Mouse (Mus musculus) spleen, postnatal 14 days (tissue): ENCODE data around the gene Mertk.
"Not testable (repeated sequence)": the region's sequence is repeated elsewhere in the genome, so short reads cannot be mapped to it uniquely, and the experiment has no call there.

Source experiments
- DNase-seq, 2 experiments: peaks; one replicate each; pipeline ENCODE4 v3.0.0; 2021 to 2022; ENCODE audit warnings: low spot score in 2 of 2

The Mertk gene

GRCm38 (mm10) chr2:128698693-128699181 lies at the start of gene Mertk:
Gene Mertk, plus strand, starts transcription at chr2:128698956.
- DNase-seq = peak in 1 of 2 experiments; percentile 9

GRCm38 (mm10) chr2:128680661-128681060 lies 18.1 kb upstream of the Mertk start:
- no peak for DNase-seq

GRCm38 (mm10) chr2:128686921-128687557 lies 11.7 kb upstream of the Mertk start, which contains the start of gene Anapc1:
Gene Anapc1, minus strand, starts transcription at chr2:128687391.
- peak; percentile 74 to 84 for DNase-seq

- no peak for DNase-seq
Measured at GRCm38 (mm10) chr2:128687558-128688120, 11.1 kb upstream of the Mertk start.

GRCm38 (mm10) chr2:128692336-128692735 lies 6.4 kb upstream of the Mertk start:
- DNase-seq = no peak

- no peak for DNase-seq
Measured at GRCm38 (mm10) chr2:128692771-128693170, 6.0 kb upstream of the Mertk start.

GRCm38 (mm10) chr2:128693236-128693635 lies 5.5 kb upstream of the Mertk start:
- no peak for DNase-seq

- not testable (repeated sequence) for DNase-seq
Measured at GRCm38 (mm10) chr2:128693828-128694227, 4.9 kb upstream of the Mertk start.

GRCm38 (mm10) chr2:128694548-128694947 lies 4.2 kb upstream of the Mertk start:
- DNase-seq = no peak

GRCm38 (mm10) chr2:128696426-128696825 lies 2.3 kb upstream of the Mertk start:
- no peak for DNase-seq

- DNase-seq = no peak
Measured at GRCm38 (mm10) chr2:128697047-128697446, 1.7 kb upstream of the Mertk start.

- DNase-seq = no peak
Measured at GRCm38 (mm10) chr2:128697566-128697965, 1.2 kb upstream of the Mertk start.

GRCm38 (mm10) chr2:128698140-128698692 lies 540 bp upstream of the Mertk start:
- peak in 1 of 2 experiments; percentile 11 for DNase-seq

- DNase-seq = no peak
Measured at GRCm38 (mm10) chr2:128699201-128699885, 587 bp downstream of the Mertk start.

GRCm38 (mm10) chr2:128704474-128704873 lies 5.7 kb downstream of the Mertk start:
- no peak for DNase-seq

- no peak for DNase-seq
Measured at GRCm38 (mm10) chr2:128709264-128709663, 10.5 kb downstream of the Mertk start.

GRCm38 (mm10) chr2:128710609-128711008 lies 11.9 kb downstream of the Mertk start:
- DNase-seq = no peak

- DNase-seq = no peak
Measured at GRCm38 (mm10) chr2:128712940-128713339, 14.2 kb downstream of the Mertk start.

GRCm38 (mm10) chr2:128713548-128714003 lies 14.8 kb downstream of the Mertk start:
- DNase-seq = no peak

- no peak for DNase-seq
Measured at GRCm38 (mm10) chr2:128714724-128715241, 16.0 kb downstream of the Mertk start.

- DNase-seq = no peak
Measured at GRCm38 (mm10) chr2:128715979-128716378, 17.2 kb downstream of the Mertk start.

- DNase-seq = no peak
Measured at GRCm38 (mm10) chr2:128719380-128719779, 20.6 kb downstream of the Mertk start.
